Mouse (Mus musculus) ovary, postnatal 10 days (tissue): ENCODE data around the gene Ccdc141.

ENCODE experiments used
- DNase-seq: peaks from one replicate; pipeline ENCODE4 v3.0.0; 2022; ENCODE audit warnings: low spot score

The Ccdc141 gene

DNA sequence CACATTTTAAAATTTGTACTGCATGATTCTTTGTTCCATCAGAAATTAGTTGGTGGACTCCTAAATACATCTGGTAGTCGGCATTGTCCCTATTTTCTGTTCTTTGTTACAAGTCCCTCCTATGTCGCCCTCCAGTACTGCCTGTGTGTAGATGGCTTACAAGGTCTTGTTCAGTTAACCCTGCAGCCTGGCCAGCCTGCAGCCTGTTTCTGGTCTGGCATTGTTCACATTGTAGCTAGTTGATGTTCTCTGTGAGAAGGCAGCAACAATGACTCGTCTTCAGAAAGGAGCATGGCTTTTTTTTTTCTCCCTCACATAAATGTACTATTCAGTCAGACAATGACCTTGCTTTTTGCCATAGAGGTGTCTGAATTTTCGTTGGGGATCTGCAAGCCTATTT lies 198.4 kb downstream of the Ccdc141 start:
- no peak for DNase-seq

DNA sequence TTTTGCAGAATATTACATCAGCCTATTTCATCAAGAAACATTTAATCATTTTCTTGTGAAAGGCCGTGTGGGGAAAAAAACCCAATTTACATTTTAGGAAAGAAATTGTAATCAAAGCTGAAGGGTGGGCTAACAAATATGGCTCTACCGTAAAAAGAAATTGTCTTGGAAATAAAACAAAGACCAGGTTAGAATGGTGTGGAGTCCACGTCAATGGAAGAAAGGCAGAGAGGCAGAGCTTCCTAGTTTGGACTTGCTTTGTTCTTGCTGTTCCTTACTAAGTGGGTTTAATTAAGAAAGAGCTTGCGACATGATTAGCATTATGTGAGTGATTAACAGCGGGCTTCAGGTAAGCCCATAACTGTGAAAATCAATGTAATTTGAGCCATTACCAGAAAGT lies 199.4 kb downstream of the Ccdc141 start:
- no peak for DNase-seq

DNA sequence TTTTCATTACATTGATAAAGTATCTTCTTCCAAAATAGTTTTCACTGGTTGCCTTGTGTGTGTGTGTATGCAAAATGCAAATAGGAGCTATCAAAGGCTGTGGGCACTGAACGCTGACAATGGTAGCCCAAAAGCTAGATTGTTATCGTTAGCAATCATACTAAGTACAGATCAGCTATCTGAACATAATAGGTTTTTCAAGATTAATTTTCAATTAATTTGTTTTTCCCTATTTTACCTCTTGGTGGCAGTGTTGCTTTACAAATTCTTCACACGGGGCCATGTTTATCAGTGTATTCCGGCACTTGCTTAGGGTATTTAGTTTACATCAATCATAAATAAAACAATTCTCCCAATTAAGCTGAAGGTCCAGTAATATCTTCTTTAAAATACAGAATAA lies 199.8 kb downstream of the Ccdc141 start:
- no peak for DNase-seq

DNA sequence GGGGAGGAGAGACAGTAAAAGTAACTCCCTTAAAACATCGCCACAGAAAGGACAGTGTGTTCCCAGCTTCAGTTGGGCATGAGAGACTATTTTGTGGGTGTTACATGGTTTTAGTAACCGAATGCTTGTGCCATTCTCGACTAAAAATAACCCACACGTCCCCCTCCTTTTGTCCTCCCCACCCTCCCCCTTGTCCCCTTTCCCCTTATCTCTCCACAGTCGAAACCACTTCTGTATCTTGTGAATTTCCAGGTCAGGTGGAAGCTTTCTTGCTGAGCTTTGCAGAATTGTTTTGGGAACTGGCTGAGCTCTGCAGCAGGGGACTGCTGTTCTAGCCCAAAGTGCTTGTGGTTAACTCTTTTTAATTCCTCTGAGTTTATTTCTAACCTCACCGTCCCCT lies 200.2 kb downstream of the Ccdc141 start:
- DNase-seq = no peak

DNA sequence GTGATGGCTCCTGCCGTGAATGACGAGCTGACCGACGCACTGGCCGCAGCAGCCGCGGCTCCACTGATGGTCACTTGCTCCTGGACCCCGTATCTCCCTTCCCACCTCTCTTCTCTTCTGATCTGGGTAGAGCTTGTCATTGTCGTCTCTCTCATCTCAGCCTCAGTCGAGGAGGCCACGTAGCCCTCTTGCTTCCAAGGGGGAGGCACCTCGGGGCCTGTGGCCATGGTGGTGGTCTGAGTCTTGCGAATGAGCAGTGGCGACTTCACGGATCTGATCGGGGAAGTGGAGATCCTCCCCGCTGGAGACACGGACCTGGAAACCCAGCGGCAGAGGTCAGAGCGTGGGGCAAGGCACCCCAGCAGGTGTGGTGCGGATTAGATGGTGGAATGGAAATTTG lies 200.8 kb downstream of the Ccdc141 start:
- no peak for DNase-seq

DNA sequence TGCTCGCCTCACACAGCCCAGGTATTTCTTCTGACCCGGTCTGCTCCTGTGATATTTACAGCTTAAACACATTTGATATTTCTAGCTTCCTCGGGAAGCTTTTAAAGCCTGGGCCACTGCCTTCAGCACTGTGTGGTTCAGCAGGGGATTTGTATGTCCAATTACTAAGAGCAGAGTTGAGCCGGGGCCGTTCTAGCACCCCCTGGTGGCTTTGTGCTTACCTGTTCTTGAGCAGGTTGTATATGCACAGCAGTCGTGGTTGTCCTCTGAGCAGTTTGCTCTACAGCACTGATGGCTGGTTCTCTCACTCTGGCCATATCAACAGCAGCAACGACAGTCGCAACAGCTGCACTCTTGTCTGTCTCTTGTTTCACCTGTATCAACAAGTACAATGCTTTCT lies 201.5 kb downstream of the Ccdc141 start:
- DNase-seq = peak; percentile 49

DNA sequence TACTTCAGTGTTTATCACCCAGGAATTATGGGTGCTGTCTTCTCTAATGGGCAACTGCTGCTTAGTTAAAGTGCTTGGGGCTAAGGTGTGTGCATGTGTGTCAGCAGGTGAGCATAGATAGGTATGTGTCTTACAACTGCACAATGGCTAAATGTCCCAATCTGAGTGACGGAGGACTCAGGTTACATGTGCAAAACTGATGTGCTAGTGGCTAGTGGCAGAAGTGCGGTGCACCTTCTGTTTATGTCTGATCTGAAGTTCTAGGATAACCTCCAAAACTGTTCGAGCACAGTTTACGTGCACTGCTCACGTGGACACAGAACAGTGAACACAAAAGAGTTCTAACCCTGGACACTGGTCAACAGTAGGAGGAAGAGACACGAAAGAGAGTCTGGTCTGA lies 203.9 kb downstream of the Ccdc141 start:
- no peak for DNase-seq

DNA sequence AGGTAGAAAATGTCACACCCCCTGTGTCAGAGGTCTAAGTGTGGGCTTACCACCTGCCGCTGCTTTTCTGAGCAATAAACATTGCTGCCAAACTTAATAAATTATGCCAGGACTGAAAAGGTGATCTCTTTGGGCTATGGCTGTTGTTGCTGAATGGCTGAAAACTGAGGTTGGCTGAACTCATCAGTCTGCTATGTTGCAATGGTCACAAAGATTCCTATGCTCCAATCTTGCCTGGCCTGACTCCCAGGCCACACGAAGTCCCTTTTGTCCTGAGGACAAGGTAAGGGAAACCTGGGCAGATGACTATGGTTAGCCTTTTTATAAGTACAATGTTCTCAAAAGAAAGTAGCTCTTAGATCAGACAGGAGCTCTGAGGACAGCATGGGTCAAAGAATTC lies 204.4 kb downstream of the Ccdc141 start:
- no peak for DNase-seq

DNA sequence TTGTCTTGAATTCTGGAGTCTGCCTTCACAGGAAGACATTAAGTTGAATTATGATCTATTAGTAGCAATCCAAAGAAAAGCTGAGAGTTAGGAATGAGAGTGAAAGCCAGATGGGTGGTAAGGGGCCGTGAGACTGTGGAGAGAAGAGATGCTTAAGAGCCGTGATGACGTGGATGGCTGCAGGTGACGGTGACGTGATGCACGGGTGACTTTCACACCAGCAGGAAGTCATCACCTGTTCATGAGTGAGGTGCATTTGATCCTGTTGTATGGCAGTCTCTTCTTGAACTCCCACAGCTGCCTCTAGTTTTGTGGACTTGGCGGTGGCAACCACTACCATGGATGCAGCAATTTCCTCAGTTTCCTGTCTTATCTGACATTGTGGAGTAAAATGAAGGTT lies 204.9 kb downstream of the Ccdc141 start:
- DNase-seq = no peak

DNA sequence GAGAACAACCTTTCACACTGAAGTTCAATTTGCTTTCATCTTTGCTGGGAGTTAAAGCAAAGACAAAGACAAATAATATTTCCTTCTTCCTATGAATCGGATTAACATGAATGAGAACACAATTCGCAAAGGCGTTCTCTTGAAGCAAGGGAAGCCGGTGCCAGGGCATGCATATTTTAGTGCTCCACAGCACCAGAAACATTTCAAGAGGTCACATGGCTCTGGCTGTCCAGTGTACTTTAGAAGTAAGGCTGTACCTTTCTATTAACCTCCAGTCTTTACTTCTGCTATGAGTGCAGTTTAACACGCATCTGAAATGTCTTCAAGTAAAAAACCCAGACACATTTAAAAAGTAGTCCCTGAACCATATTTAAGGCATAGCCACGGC lies 208.4 kb downstream of the Ccdc141 start:
- DNase-seq = no peak

DNA sequence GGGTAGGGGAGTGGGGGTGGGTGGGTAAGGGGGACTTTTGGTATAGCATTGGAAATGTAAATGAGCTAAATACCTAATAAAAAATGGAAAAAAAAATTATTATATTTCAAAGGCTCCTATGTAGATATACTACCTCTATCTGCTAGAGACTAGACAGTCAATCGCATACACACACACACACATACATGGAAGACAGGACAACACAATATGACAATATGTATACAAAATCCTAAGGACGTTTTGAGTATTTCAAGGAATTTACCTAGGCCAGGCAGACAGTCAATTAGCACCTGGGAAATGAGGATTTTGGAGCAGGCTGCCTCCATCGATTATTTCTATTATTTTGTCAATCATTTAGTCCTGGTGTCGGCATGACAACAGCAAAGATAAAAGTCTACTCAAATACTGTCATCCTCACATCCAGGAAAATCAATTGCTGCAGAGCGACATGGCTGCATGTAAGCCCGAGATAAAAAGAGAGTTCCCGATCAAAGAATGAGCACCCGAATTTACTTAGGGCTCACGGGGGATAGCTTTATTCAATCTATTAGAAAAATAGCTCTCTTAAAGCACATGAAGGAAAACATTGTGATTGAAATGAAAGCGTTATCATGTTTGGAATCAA lies 208.9 kb downstream of the Ccdc141 start:
- no peak for DNase-seq
